Mouse (Mus musculus): ENCODE data around the gene Sept9.

DNA sequence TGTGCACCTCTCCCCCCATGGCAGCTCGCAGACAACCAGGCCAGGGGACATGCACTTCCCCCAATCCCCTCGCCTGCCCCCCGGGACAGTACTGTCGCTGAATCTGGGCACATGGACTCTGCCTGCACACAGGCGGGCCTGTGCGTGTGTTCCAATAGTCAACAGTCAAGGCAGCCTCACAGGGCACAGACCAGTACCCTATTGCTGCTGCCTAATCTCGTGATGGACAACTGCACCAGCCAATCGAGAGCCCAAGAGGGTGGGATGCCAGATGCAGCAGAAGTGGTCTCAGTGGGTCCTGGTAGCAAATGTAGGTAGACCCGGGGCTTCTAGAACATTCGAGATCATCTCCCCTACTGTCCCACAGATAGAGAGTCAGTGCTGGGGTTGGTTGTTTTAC, 187.8 kb downstream of the Sept9 start:
- TF ChIP-seq USF1 (IDR thresholded peaks at IDR 0.05; ENCODE audit: low read depth) = no peak
- TF ChIP-seq E2F4 (IDR thresholded peaks at IDR 0.05; ENCODE audit: insufficient read depth) = no peak
- no peak for TF ChIP-seq MYOD1 (IDR thresholded peaks at IDR 0.05; ENCODE audit: control insufficient read depth in 1 of 3, insufficient read length in 2 of 3, low read depth in 2 of 3)
- TF ChIP-seq POLR2A (IDR thresholded peaks at IDR 0.05; ENCODE audit: insufficient read length, low read depth) = no peak
- TF ChIP-seq TCF12 (IDR thresholded peaks at IDR 0.05; ENCODE audit: insufficient read depth, poor library complexity, severe bottlenecking) = no peak
- TF ChIP-seq CEBPB (IDR thresholded peaks at IDR 0.05; ENCODE audit: insufficient read depth, poor library complexity, severe bottlenecking) = no peak
- no peak for TF ChIP-seq MAX (IDR thresholded peaks at IDR 0.05; ENCODE audit: low read depth)
- TF ChIP-seq POLR2AphosphoS2 (IDR thresholded peaks at IDR 0.05; ENCODE audit: insufficient read length, low read depth) = no peak
- no peak for TF ChIP-seq REST (IDR thresholded peaks at IDR 0.05; ENCODE audit: insufficient read depth, insufficient read length)
- TF ChIP-seq MYOG (IDR thresholded peaks at IDR 0.05; ENCODE audit: control insufficient read depth in 1 of 3, insufficient read depth in 1 of 3, insufficient read length in 2 of 3, low read depth in 2 of 3) = no peak
- no peak for TF ChIP-seq TCF3 (IDR thresholded peaks at IDR 0.05; ENCODE audit: insufficient read length, low read depth)
- no peak for TF ChIP-seq SRF (IDR thresholded peaks at IDR 0.05; ENCODE audit: control insufficient read depth, insufficient read length, low read depth)
